Mouse (Mus musculus) brain, embryonic 18.5 days (tissue): ENCODE measurements at regions not wholly inside any gene's neighbourhood (a gene's known extent, or its start where the extent isn't known, plus 50 kb on each side); places are given as distances from the start of the nearest gene placed in this dataset.

ENCODE experiments used
- DNase-seq: peaks from one replicate; pipeline ENCODE4 v3.0.0-alpha.2; 2012; ENCODE audit warnings: low read depth, low spot score

GRCm38 (mm10) chr3:21961091-21961490, 115.4 kb upstream of the Tbl1xr1 start:
- no peak for DNase-seq

- no peak for DNase-seq
These were observed 114.7 kb upstream of the Tbl1xr1 start for GRCm38 (mm10) chr3:21961746-21962145.

GRCm38 (mm10) chr3:21962360-21962782, 114.1 kb upstream of the Tbl1xr1 start:
- DNase-seq = no peak

- no peak for DNase-seq
These were observed 113.3 kb upstream of the Tbl1xr1 start for GRCm38 (mm10) chr3:21962921-21963732.

- DNase-seq = no peak
These were observed 112.6 kb upstream of the Tbl1xr1 start for GRCm38 (mm10) chr3:21963733-21964351.

- no peak for DNase-seq
These were observed 112.0 kb upstream of the Tbl1xr1 start for GRCm38 (mm10) chr3:21964438-21964837.

- DNase-seq = no peak
These were observed 110.9 kb upstream of the Tbl1xr1 start for GRCm38 (mm10) chr3:21965556-21965955.

- no peak for DNase-seq
These were observed 104.7 kb upstream of the Tbl1xr1 start for GRCm38 (mm10) chr3:21971731-21972130.

GRCm38 (mm10) chr3:21973153-21973552, 103.3 kb upstream of the Tbl1xr1 start:
- no peak for DNase-seq

GRCm38 (mm10) chr3:21973681-21974080, 102.8 kb upstream of the Tbl1xr1 start:
- DNase-seq = no peak

GRCm38 (mm10) chr3:21974766-21975165, 101.7 kb upstream of the Tbl1xr1 start:
- no peak for DNase-seq

- DNase-seq = no peak
These were observed 98.7 kb upstream of the Tbl1xr1 start for GRCm38 (mm10) chr3:21977775-21978174.

GRCm38 (mm10) chr3:21982991-21983390, 93.5 kb upstream of the Tbl1xr1 start:
- DNase-seq = no peak

- DNase-seq = no peak
These were observed 92.3 kb upstream of the Tbl1xr1 start for GRCm38 (mm10) chr3:21983993-21984725.

GRCm38 (mm10) chr3:21984807-21985206, 91.6 kb upstream of the Tbl1xr1 start:
- DNase-seq = no peak

GRCm38 (mm10) chr3:21986164-21986892, 90.1 kb upstream of the Tbl1xr1 start:
- no peak for DNase-seq

GRCm38 (mm10) chr3:21986893-21987250, 89.6 kb upstream of the Tbl1xr1 start:
- no peak for DNase-seq

GRCm38 (mm10) chr3:21987455-21988009, 88.9 kb upstream of the Tbl1xr1 start:
- DNase-seq = no peak

GRCm38 (mm10) chr3:21988010-21988531, 88.4 kb upstream of the Tbl1xr1 start:
- DNase-seq = no peak

- no peak for DNase-seq
These were observed 85.9 kb upstream of the Tbl1xr1 start for GRCm38 (mm10) chr3:21990526-21990925.

- DNase-seq = no peak
These were observed 84.7 kb upstream of the Tbl1xr1 start for GRCm38 (mm10) chr3:21991681-21992152.
